Mouse (Mus musculus) lung, postnatal 0 days (tissue): Measurements from ENCODE around the gene Plpp7.

Experiments used
- CTCF ChIP-seq: IDR thresholded peaks from 2 replicates; pipeline ENCODE4 v1.5.1; 2016; ENCODE audit warnings: antibody characterized with exemption, mild to moderate bottlenecking
- EP300 ChIP-seq: IDR thresholded peaks from 2 replicates; pipeline ENCODE4 v1.6.1; 2016; ENCODE audit warnings: antibody characterized with exemption, mild to moderate bottlenecking, control low read depth

- no peak for TF ChIP-seq CTCF
- TF ChIP-seq EP300 = no peak
These were observed 14.6 kb upstream of the Plpp7 start for GRCm38 (mm10) chr2:32080681-32081080.
